Mouse (Mus musculus) MN1 (cell line): ENCODE measurements around the gene Rab33b.
A peak's percentile ranks its signal among the peaks of the same experiment; 100 is the strongest.

Source experiments
- DNase-seq: peaks from one replicate; pipeline ENCODE4 v3.0.0-alpha.2; 2016; ENCODE audit warnings: low spot score

The Rab33b gene

DNA sequence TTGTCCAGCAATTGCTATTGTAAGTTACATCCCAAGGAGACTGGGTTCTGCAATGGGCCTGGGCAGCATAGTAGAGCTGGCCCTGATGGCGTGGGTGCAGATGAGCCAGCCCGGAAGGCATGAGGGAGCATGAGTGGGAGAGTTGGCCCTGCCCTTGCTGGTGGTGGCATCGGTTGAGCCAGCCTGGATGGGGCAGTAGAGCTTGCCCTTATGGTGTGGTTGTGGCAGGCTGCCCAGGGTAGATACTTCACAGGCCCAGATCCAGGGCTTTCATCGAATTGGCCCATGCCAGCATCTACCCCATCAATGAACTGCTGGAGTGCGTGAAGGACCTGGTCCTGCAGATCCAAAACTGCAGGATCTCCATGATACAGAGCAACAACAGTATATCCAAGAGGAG, 28.3 kb downstream of the Rab33b start:
- DNase-seq = no peak

DNA sequence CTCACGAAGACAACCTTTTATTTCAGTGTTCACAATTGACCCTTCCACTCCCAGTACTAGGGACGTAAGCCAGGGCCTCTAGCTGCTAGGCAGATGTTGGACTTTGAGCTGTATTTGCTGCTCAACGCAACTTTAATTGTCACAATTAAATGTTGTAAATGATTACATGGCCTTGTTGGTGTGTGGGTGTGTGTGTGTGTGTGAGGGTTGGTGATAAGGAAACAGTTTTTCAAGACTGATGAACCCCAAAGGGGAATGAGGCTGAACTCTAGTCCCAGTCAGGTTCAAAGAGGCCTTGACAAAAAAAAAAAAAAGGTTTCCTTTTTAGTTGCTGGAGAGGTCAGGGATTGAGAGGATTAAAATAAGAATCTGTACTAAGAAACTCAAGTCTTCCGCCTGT, 33.7 kb downstream of the Rab33b start:
- DNase-seq = no peak

DNA sequence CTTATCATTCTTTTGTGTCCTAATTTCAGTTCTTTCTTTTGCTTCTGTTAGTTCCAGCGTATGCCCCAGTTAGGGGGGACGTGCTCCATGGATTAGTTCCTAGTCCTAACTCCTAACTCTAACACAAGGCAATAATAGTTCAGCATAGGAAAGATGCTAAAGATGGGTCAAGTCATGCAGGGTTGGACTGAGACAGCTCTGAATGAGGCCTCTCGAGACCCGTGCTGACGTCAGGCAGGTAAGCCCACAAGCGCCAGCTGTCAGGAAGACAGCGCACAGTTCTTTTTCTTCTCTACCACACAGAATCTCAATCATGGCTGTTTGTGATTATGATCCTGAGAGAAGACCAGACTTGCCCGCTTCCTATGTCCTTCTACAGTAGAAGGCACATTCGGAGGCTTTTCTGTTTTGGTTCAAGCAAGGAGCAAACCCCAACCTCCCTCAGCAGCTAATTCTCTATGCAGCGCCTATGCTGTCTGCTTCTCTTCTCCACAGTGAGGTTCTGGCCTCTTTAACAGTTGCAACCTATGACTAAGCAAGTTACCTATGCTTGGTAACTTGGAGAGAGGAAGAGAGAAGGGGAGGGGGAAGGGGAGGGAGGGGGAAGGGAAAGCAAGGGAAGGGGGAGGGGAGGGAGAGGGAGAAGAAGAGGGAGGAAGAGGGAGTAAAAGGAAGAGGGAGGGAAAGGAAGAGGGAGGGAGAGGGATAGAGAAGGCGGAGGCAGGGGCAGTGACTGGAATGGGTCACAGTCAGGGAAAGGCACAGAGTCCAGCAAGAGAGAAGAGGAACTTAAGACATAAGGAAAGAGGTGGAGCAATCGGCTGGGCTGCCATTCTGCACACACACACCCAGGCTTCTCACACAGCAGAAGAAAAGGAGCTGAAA, 34.4 kb downstream of the Rab33b start:
- no peak for DNase-seq

DNA sequence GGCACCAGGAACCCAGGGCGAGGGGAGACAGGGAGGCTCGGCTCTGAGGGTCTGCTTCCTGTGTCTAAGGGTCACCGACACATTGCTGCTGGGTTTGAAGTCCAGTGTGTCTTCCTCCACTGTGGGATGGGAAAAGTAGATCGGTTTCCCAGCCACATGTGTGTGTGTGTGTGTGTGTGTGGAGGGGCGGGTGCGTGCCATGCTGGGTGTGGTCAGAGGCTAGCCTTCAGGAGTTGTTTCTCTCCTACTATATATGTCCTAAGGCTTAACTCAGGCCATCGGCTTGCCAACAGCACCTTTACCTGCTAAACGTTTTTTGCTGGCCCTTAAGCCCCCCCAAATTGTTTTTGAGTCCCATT, 35.0 kb downstream of the Rab33b start:
- DNase-seq = no peak

DNA sequence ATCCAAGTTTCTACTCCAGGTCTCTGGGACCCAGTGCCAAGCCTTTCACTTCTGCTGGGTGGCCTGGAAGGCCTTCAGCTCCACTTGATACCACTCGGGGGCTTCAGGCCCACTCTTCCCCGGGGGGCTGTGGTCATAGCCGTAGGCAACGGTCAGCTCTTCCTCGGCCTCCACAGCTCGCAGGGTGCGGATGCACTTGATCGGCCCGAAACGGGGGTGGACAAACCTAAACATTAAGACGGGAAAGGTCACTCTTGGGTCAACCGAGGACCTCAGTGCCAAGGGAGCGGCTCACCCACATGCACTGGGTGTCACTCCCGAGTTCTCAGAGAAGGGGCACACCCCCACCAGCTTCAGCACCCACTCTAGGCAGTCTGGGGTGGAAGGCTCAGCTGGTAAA, 37.5 kb downstream of the Rab33b start:
- no peak for DNase-seq

DNA sequence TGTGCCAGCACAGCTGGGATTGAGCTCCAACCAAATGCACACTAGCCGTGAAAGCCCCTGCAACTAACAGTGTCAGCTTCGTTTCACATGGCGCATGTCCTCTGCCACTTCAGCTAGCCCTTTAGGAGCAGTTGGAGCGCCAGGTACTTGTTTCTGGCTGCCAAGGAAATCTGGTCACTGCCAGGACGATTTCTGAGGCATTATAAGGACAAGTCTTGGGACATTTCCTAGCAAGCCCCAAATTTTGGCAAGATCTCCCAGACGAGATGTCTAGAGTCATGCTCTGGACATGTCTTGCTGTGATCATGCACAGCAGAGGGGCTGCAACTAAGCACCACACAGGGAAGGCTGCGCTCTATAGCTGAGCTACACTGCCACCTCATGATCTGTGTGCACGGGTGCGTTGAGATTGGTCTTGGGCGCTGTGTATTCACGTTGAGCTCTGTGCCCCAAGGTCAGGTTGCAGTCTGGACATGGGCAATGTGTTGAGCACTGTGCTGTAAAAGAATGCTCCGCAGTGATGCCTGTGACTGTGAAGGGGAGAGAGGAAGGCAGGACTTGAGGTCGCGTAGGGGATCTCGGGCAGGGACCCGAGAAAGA, 41.6 kb downstream of the Rab33b start:
- DNase-seq = no peak

GRCm38 (mm10) chr3:51526891-51527290, 43.2 kb downstream of the Rab33b start:
- DNase-seq = no peak

GRCm38 (mm10) chr3:51531473-51532281, 48.0 kb downstream of the Rab33b start:
- DNase-seq = no peak

GRCm38 (mm10) chr3:51532282-51532620, 48.5 kb downstream of the Rab33b start:
- DNase-seq = no peak

DNA sequence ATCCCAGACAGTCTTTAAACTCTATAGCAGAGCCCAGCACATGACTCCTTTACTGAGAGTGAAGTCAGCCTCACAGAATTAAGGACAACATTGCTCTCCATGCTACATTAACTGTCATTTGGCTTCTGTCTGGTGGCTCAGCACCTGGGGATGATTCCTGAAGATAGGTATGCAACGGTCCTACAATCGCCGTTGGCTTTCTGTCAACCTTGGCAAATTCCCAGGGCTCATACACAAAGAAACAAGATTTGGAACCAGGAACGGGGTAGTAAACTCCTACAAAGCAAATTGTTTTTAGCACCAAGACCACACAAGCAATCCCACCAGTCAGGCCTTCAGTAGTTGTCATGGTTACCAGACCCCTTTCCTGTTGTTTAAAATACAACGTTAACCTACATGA, 49.9 kb downstream of the Rab33b start:
- DNase-seq = no peak

DNA sequence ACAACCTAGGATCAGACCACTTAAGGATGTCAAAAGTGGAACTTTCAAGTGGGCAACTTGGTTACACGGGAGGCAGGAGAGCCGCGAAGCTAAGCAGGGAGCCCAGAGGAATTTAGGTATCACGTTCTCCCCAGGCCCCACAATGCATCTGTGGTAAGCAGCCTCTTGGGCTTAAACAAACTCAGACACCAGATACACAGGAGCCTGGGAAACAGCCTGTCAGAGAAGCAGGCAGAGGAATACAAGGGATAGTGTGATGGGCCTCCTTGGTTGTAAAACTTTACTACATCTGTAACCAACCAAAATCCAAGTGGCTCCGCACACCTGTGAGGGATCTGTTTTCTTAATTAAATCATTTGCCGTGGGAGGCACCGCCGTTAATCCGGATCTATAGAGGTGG, 50.3 kb downstream of the Rab33b start:
- no peak for DNase-seq

- peak; percentile 76 for DNase-seq
Measured at GRCm38 (mm10) chr3:51539567-51540408, 56.1 kb downstream of the Rab33b start.

DNA sequence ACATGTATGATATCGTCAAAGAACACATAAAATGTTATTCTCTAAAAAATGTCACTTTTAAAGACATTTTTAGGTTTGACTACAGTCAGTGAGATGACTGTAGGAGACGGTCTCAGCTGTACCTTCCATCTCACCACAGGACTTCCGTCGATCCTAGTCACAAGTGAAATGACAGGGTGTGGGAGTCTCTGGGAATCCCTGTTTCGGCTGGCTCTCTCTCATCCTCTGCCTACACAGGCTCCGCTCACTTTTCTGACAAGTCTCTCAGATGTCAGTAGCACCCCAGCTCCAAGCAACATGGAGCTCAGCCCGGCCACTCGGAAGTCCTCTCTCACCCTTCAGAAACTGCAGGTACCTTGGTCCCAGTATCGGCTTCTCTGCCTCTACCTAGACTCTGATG, 56.9 kb downstream of the Rab33b start:
- no peak for DNase-seq

DNA sequence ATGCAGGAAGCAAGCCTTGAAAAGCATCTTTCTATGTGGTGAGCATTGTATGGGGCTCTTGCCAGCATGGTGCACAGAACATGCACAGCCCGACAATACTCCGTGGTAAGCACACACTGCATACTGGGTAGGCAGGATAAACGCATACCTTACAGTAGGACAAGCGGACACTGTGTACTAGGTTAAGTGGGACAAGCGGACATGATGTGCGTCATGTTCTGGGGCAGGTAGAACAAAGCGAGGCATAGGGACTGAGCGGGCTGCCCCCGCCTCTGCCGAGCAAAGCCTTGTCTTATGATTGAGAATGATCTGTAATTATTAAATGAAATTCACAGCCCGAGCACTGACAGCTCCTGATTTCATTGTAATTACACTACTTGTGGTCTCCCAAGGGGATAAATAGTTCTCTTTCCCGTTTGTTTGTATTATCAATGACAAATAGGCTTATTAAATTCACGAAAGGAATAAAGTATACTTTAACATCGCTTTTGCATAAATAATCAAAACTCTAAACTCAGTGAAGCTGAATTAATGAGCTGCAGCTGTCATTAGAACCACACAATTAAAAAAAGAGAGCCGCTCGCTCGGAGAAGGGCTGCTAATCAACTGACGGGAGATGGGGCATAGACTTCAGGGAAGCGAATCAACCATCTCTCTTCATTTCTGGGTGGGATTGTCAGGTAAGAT, 60.9 kb downstream of the Rab33b start:
- DNase-seq = no peak
